Mouse (Mus musculus): ENCODE results near the gene Prkcg. TPM values are rescaled to one million over a fixed set of nuclear protein-coding genes. Genes with fewer than 3 reads are reported as not detected.
"Not testable (repeated sequence)": the region's sequence is repeated elsewhere in the genome, so short reads cannot be mapped to it uniquely, and the experiment has no call there.

Prkcg gene
- total RNA-seq (2021), result 1 to 10 TPM in 1 of 2 experiments, under 1 TPM in 1; 0.99 to 1.2 TPM
- long read RNA-seq, experiment 1, partial matches to known transcripts, result 0 of 9 reads
- long read RNA-seq, experiment 1, other reads (novel, unspliced or antisense), result 9 of 9 reads
- long read RNA-seq, experiment 2, partial matches to known transcripts, result 0 of 8 reads
- long read RNA-seq, experiment 2, other reads (novel, unspliced or antisense), result 8 of 8 reads

GRCm38 (mm10) chr7:3288976-3289970, at the start of gene Prkcg, which contains the start of gene Myadm:
Gene Prkcg, plus strand, starts transcription at chr7:3289179.
Gene Myadm, plus strand, starts transcription at chr7:3289080.
- DNase-seq, result peak; percentile 63 to 75
- intact Hi-C loops (cut with DNase I), result no loop called here

GRCm38 (mm10) chr7:3239193-3239592, 49.8 kb upstream of the Prkcg start:
- intact Hi-C loops (cut with DNase I), result no loop called here
- no peak for DNase-seq

- intact Hi-C loops (cut with DNase I), result no loop called here
- DNase-seq, result no peak
Measured at GRCm38 (mm10) chr7:3260701-3261100, 28.3 kb upstream of the Prkcg start.

DNA sequence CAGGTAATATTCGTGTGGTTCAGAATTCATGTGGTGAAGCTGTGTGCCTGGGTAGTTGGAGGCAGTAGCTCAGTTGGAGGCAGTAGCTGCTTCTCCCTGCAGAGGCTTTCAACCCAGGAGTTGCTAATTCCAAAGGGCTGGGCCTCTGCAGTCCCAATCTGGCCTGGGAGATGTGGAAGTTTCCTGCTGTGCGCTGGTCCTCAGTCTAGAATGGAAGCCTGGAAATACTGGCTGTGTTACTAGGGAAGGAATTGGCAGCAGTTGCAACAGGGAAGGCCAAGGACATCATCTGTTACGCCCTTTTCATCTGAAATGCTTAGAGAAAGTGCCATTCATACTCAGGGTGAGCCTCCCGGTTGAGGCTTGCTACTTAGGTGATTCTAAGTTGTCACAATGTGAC, 27.5 kb upstream of the Prkcg start:
- intact Hi-C loops (cut with DNase I), result no loop called here
- DNase-seq, result no peak

DNA sequence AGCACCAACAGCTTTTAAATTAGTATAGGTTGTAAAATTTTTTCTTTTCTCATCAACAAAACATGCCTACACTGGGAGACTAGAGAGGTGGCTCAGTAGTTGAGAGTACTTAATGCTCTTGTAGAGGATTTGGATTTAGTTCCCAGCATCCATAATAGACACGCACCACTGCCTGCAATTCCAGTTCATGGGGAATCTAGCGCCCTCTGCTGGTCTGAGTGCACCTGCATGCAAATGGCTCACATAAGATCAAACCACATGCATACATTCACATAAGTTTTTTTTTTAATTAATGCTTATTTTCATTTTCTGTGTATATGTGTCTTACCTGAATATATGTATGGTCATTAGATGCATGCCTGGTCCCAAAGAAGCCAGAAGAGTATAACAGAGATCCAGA, 26.2 kb upstream of the Prkcg start:
- DNase-seq, result peak in 1 of 2 experiments; percentile 22
- intact Hi-C loops (cut with DNase I), result no loop called here

- DNase-seq, result no peak
- intact Hi-C loops (cut with DNase I), result no loop called here
Measured at GRCm38 (mm10) chr7:3264390-3265022, 24.5 kb upstream of the Prkcg start.

GRCm38 (mm10) chr7:3265311-3265710, 23.7 kb upstream of the Prkcg start:
- intact Hi-C loops (cut with DNase I), result no loop called here
- DNase-seq, result no peak

- intact Hi-C loops (cut with DNase I), result no loop called here
- DNase-seq, result no peak
Measured at GRCm38 (mm10) chr7:3267261-3267660, 21.7 kb upstream of the Prkcg start.

DNA sequence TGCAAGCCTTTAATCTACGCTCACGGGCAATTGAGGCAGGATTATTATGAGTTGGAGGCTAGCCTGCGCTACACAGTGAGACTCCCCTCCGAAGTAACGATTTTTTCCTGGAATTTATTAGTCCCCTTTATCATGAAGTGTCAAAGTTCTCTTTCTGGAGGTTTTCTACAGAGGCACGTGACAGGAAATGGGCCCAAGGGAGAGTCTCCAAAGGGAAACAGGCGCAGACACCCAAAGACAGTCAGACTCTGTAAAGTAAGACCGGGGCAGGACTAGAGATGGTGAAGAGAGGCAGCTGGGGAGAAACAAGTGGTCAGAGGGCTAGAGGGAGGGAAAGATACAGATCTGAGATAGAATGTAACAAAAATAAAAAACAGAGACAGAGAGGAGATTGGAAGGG, 21.1 kb upstream of the Prkcg start:
- no peak for DNase-seq
- intact Hi-C loops (cut with DNase I), result no loop called here

GRCm38 (mm10) chr7:3268291-3268690, 20.7 kb upstream of the Prkcg start:
- intact Hi-C loops (cut with DNase I), result no loop called here

GRCm38 (mm10) chr7:3272206-3272605, 16.8 kb upstream of the Prkcg start:
- DNase-seq, result no peak
- intact Hi-C loops (cut with DNase I), result no loop called here

More at GRCm38 (mm10) chr7:3268291-3268690, 20.7 kb upstream of the Prkcg start:
- no peak for DNase-seq

- DNase-seq, result no peak
- intact Hi-C loops (cut with DNase I), result no loop called here
Measured at GRCm38 (mm10) chr7:3275455-3276170, 13.4 kb upstream of the Prkcg start.

GRCm38 (mm10) chr7:3276781-3277180, 12.2 kb upstream of the Prkcg start:
- not testable (repeated sequence) for DNase-seq

GRCm38 (mm10) chr7:3280080-3280653, 8.8 kb upstream of the Prkcg start:
- intact Hi-C loops (cut with DNase I), result no loop called here

More at GRCm38 (mm10) chr7:3276781-3277180, 12.2 kb upstream of the Prkcg start:
- intact Hi-C loops (cut with DNase I), result not testable (repeated sequence)

GRCm38 (mm10) chr7:3280654-3281153, 8.3 kb upstream of the Prkcg start:
- intact Hi-C loops (cut with DNase I), result no loop called here
- no peak for DNase-seq

More at GRCm38 (mm10) chr7:3280080-3280653, 8.8 kb upstream of the Prkcg start:
- no peak for DNase-seq

DNA sequence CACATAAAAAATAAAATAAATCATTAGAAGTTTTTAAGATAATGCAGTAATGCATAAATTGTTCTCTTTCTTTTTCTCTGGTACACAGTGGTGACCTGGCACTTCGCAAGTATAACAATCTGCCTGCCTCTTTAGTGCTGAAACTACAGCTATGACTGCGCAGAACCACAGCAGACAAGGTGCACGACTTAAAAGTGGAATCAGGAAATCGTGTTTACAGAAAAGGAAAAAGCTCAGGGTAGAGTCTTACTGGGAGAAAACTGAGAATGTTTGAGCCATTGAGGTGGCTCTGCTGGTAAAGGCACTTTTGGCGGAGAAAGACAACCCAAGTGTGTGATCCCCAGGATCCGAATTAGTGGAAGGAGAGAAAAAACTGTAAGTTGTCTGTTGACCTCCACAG, 7.2 kb upstream of the Prkcg start:
- no peak for DNase-seq
- intact Hi-C loops (cut with DNase I), result no loop called here

GRCm38 (mm10) chr7:3283081-3283875, 5.7 kb upstream of the Prkcg start:
- intact Hi-C loops (cut with DNase I), result no loop called here
- no peak for DNase-seq

- intact Hi-C loops (cut with DNase I), result no loop called here
- no peak for DNase-seq
Measured at GRCm38 (mm10) chr7:3284604-3285003, 4.4 kb upstream of the Prkcg start.

GRCm38 (mm10) chr7:3286036-3286435, 2.9 kb upstream of the Prkcg start:
- intact Hi-C loops (cut with DNase I), result no loop called here
- DNase-seq, result no peak

All from gastrocnemius, postnatal 36 days (tissue).